In genomic region chr2:173033531-173033930, GRCm38 (mm10) we compare ENCODE assay signal across 17 mouse cellular contexts. TPM values are rescaled to one million over a fixed set of nuclear protein-coding genes. Genes with fewer than 3 reads are reported as not detected.
DNase-seq lines count a peak whose midpoint lies in the region; ATAC-seq and TF ChIP-seq lines count a peak whose summit lies in the region.
"Had no signal": no experiment of that assay in that cellular context is flagged by ENCODE, and none has a peak within 500 bp of the region (broad histone marks: within the 10 kb centered on the region; RNA-seq: fewer than 3 reads in every experiment).

No protein-coding gene starts in this region.

- peaks cover 3% of the 10 kb centered on the region; the same call in 1 of the 2 replicates for H3K4me1 ChIP-seq in intestine, embryonic 15.5 days (replicated peaks)
- H3K4me1 ChIP-seq in intestine, embryonic 16.5 days (ENCODE audit: control insufficient read depth, insufficient read depth, low read length) = peaks cover 17% of the 10 kb centered on the region
- H3K4me1 ChIP-seq in liver, embryonic 11.5 days (replicated peaks; ENCODE audit: control insufficient read depth, insufficient read depth, low read length) = peaks cover 82% of the 10 kb centered on the region
- H3K4me1 ChIP-seq in forebrain, postnatal 0 days (ENCODE audit: insufficient read depth) = no peaks in the 10 kb centered on the region
- H3K4me1 ChIP-seq: limb, embryonic 12.5 days had no signal

- DNase-seq in T-cell, adult 2 months (ENCODE audit: low spot score) = peak; percentile 31
- no peak for DNase-seq in liver, embryonic 11.5 days (ENCODE audit: low spot score)
- peak; percentile 30 for DNase-seq in splenic B cell, adult 2 months (ENCODE audit: low read depth, low spot score)
- DNase-seq in forebrain, postnatal 0 days = no peak
- no peak for DNase-seq in adrenal gland, postnatal 4 days (ENCODE audit: low spot score in 2 of 2)
- DNase-seq: cerebellum, adult 9-11 months; kidney, postnatal 36 days; layer of hippocampus, postnatal 36 days; right cerebral cortex, postnatal 4 days had no signal

- TF ChIP-seq CTCF in forebrain, postnatal 0 days (IDR thresholded peaks at IDR 0.05; ENCODE audit: low read depth) = no peak

- no peaks in the 10 kb centered on the region for H3K27me3 ChIP-seq in intestine, embryonic 15.5 days (replicated peaks)
- no peaks in the 10 kb centered on the region for H3K27me3 ChIP-seq in intestine, embryonic 16.5 days (replicated peaks; ENCODE audit: control insufficient read depth, insufficient read depth, low read length)
- H3K27me3 ChIP-seq in liver, embryonic 11.5 days (replicated peaks; ENCODE audit: control insufficient read depth, insufficient read depth, low read length) = no peaks in the 10 kb centered on the region
- H3K27me3 ChIP-seq in splenic B cell, adult 2 months (ENCODE audit: control insufficient read depth, insufficient read depth, low read length, poor library complexity, severe bottlenecking) = no peaks in the 10 kb centered on the region
- H3K27me3 ChIP-seq in forebrain, postnatal 0 days (ENCODE audit: insufficient read depth, low read length) = no peaks in the 10 kb centered on the region
- H3K27me3 ChIP-seq: CH12.LX; limb, embryonic 12.5 days had no signal

- 0 out of 2 replicates have a peak overlapping the region, but pooled peaks have one; percentile 8 for H3K9ac ChIP-seq in intestine, embryonic 15.5 days
- no peak overlapping the region for H3K9ac ChIP-seq in intestine, embryonic 16.5 days (ENCODE audit: low read depth, low read length)
- H3K9ac ChIP-seq in liver, embryonic 11.5 days (ENCODE audit: low read depth, low read length) = no peak overlapping the region
- no peak overlapping the region for H3K9ac ChIP-seq in forebrain, postnatal 0 days
- H3K9ac ChIP-seq: limb, embryonic 12.5 days had no signal

- no peak for ATAC-seq in intestine, embryonic 15.5 days
- no peak for ATAC-seq in intestine, embryonic 16.5 days
- ATAC-seq in liver, embryonic 11.5 days (replicated peaks; ENCODE audit: low FRiP score) = no peak
- no peak for ATAC-seq in forebrain, postnatal 0 days
- ATAC-seq: lung, postnatal 0 days had no signal

- 94% methylated on average over 13 of the region's 13 CpGs for WGBS in intestine, embryonic 15.5 days
- WGBS in intestine, embryonic 16.5 days = 90% methylated on average over 13 of the region's 13 CpGs
- WGBS in liver, embryonic 11.5 days = 91% methylated on average over 13 of the region's 13 CpGs
- WGBS in forebrain, postnatal 0 days = 95% methylated on average over 13 of the region's 13 CpGs

- H3K4me2 ChIP-seq in intestine, embryonic 15.5 days (replicated peaks) = no peak overlapping the region
- no peak overlapping the region for H3K4me2 ChIP-seq in intestine, embryonic 16.5 days (ENCODE audit: low read depth, low read length)
- H3K4me2 ChIP-seq in liver, embryonic 11.5 days = peak overlapping the region; percentile 57; the same call in 1 of the 2 replicates
- no peak overlapping the region for H3K4me2 ChIP-seq in forebrain, postnatal 0 days (ENCODE audit: low read depth)
- H3K4me2 ChIP-seq: limb, embryonic 12.5 days had no signal

- H3K36me3 ChIP-seq in intestine, embryonic 15.5 days = peaks cover 27% of the 10 kb centered on the region; the same call in 1 of the 2 replicates
- H3K36me3 ChIP-seq in intestine, embryonic 16.5 days (ENCODE audit: control insufficient read depth, insufficient read depth, low read length) = peaks cover 2% of the 10 kb centered on the region
- H3K36me3 ChIP-seq in liver, embryonic 11.5 days (ENCODE audit: control insufficient read depth, insufficient read depth, low read length) = peaks cover 59% of the 10 kb centered on the region
- H3K36me3 ChIP-seq in splenic B cell, adult 2 months (ENCODE audit: control insufficient read depth, insufficient read depth, low read length, poor library complexity, severe bottlenecking) = peaks cover 12% of the 10 kb centered on the region
- H3K36me3 ChIP-seq in forebrain, postnatal 0 days (ENCODE audit: insufficient read depth) = peaks cover 40% of the 10 kb centered on the region

- H3K9me3 ChIP-seq in intestine, embryonic 15.5 days = no peaks in the 10 kb centered on the region
- H3K9me3 ChIP-seq in intestine, embryonic 16.5 days (ENCODE audit: control insufficient read depth, low read length) = no peaks in the 10 kb centered on the region
- H3K9me3 ChIP-seq in liver, embryonic 11.5 days (ENCODE audit: control insufficient read depth, low read length) = no peaks in the 10 kb centered on the region
- H3K9me3 ChIP-seq in forebrain, postnatal 0 days (ENCODE audit: low read length) = no peaks in the 10 kb centered on the region
- H3K9me3 ChIP-seq: limb, embryonic 12.5 days had no signal

- no peak overlapping the region for H3K4me3 ChIP-seq in intestine, embryonic 15.5 days (replicated peaks)
- no peak overlapping the region for H3K4me3 ChIP-seq in intestine, embryonic 16.5 days (ENCODE audit: low read length)
- no peak overlapping the region for H3K4me3 ChIP-seq in liver, embryonic 11.5 days (ENCODE audit: low read depth, low read length)
- no peak overlapping the region for H3K4me3 ChIP-seq in forebrain, postnatal 0 days (ENCODE audit: low read depth, low read length)
- H3K4me3 ChIP-seq: limb, embryonic 12.5 days had no signal

- H3K27ac ChIP-seq in intestine, embryonic 15.5 days = no peak overlapping the region
- no peak overlapping the region for H3K27ac ChIP-seq in intestine, embryonic 16.5 days (ENCODE audit: low read length)
- H3K27ac ChIP-seq in liver, embryonic 11.5 days (ENCODE audit: low read depth, low read length) = peak overlapping the region; percentile 99
- no peak overlapping the region for H3K27ac ChIP-seq in forebrain, postnatal 0 days (ENCODE audit: low read depth, low read length)
- H3K27ac ChIP-seq: limb, embryonic 12.5 days; stomach, postnatal 0 days had no signal

RNA-seq across cellular contexts. Expression of gene Rbm38, which starts 13.2 kb away (rescaled TPM):
- polyA plus RNA-seq in intestine, embryonic 15.5 days (2015; fragmentation: Nextera tagmentation; extraction: Ambion mirVana) = 46.6 and 49.2 TPM in 2 replicates
- polyA plus RNA-seq in intestine, embryonic 16.5 days (2015; fragmentation: Nextera tagmentation; extraction: Ambion mirVana) = 62.6 and 64.6 TPM in 2 replicates
- polyA plus RNA-seq in liver, embryonic 11.5 days (2014; fragmentation: Nextera tagmentation; extraction: Ambion mirVana) = 209 and 222 TPM in 2 replicates
- 5.9 and 6.6 TPM in 2 replicates for total RNA-seq in forebrain, postnatal 0 days (2014; rRNA removed)
- polyA plus RNA-seq in forebrain, postnatal 0 days (2015; fragmentation: Nextera tagmentation; extraction: Ambion mirVana) = 11.0 and 14.5 TPM in 2 replicates
- 10 to 100 TPM; 28.4 to 31.7 TPM for total RNA-seq in adrenal gland, postnatal 4 days (2021)

RNA-seq across cellular contexts. Expression of gene Rae1, which starts 33.6 kb away (rescaled TPM):
- polyA plus RNA-seq in intestine, embryonic 15.5 days (2015; fragmentation: Nextera tagmentation; extraction: Ambion mirVana) = 123 and 131 TPM in 2 replicates
- 110 and 117 TPM in 2 replicates for polyA plus RNA-seq in intestine, embryonic 16.5 days (2015; fragmentation: Nextera tagmentation; extraction: Ambion mirVana)
- polyA plus RNA-seq in liver, embryonic 11.5 days (2014; fragmentation: Nextera tagmentation; extraction: Ambion mirVana) = 172 and 181 TPM in 2 replicates
- total RNA-seq in forebrain, postnatal 0 days (2014; rRNA removed) = 103 and 108 TPM in 2 replicates
- 150 and 161 TPM in 2 replicates for polyA plus RNA-seq in forebrain, postnatal 0 days (2015; fragmentation: Nextera tagmentation; extraction: Ambion mirVana)
- 10 to 100 TPM; 68.5 to 76.5 TPM for total RNA-seq in adrenal gland, postnatal 4 days (2021)

RNA-seq across cellular contexts. Expression of gene Spo11, which starts 56.0 kb away (rescaled TPM):
- 0.35 TPM in 1 of 2 replicates, not detected in the other for polyA plus RNA-seq in intestine, embryonic 15.5 days (2015; fragmentation: Nextera tagmentation; extraction: Ambion mirVana)
- 0.04 and 0.11 TPM in 2 replicates for polyA plus RNA-seq in intestine, embryonic 16.5 days (2015; fragmentation: Nextera tagmentation; extraction: Ambion mirVana)
- polyA plus RNA-seq in liver, embryonic 11.5 days (2014; fragmentation: Nextera tagmentation; extraction: Ambion mirVana) = 0.13 TPM in 1 of 2 replicates, not detected in the other
- total RNA-seq in forebrain, postnatal 0 days (2014; rRNA removed) = 1.1 and 1.3 TPM in 2 replicates
- polyA plus RNA-seq in forebrain, postnatal 0 days (2015; fragmentation: Nextera tagmentation; extraction: Ambion mirVana) = 0.92 and 1.1 TPM in 2 replicates
- not detected for total RNA-seq in adrenal gland, postnatal 4 days (2021)
- total RNA-seq: heart, postnatal 25 days; layer of hippocampus, postnatal 36 days had no signal
- polyA plus RNA-seq: intestine, embryonic 14.5 days; lung, postnatal 0 days had no signal

Comparison
In these comparisons a context has a peak if more than half of its experiments do, and no peak if none do; other contexts are left out.
1. DNase-seq: peak in T-cell, adult 2 months (single experiment) and splenic B cell, adult 2 months (single experiment); none in liver, embryonic 11.5 days (single experiment), forebrain, postnatal 0 days (single experiment) and adrenal gland, postnatal 4 days (0 of 2).